Mouse (Mus musculus) heart, postnatal 10 days (tissue): Measurements from ENCODE around the gene Cep112. TPM values are rescaled to one million over a fixed set of nuclear protein-coding genes. Genes with fewer than 3 reads are reported as not detected.

ENCODE experiments used
- DNase-seq, 2 experiments: peaks; one replicate each; pipeline ENCODE4 v3.0.0; 2021
- intact Hi-C: fragments of 180-260 bp; cut with DNase I; formaldehyde crosslinking; loops from one replicate; pipeline ENCODE4 v1.15.1; 2025
- total RNA-seq, 2 experiments: library from RNA; stranded (reverse); gene quantifications; 2 replicates each; pipeline ENCODE4 v1.2.3; 2021

Cep112 gene
- total RNA-seq, 2 experiments from 2014 or later = 10.8 to 11.8 TPM

DNA sequence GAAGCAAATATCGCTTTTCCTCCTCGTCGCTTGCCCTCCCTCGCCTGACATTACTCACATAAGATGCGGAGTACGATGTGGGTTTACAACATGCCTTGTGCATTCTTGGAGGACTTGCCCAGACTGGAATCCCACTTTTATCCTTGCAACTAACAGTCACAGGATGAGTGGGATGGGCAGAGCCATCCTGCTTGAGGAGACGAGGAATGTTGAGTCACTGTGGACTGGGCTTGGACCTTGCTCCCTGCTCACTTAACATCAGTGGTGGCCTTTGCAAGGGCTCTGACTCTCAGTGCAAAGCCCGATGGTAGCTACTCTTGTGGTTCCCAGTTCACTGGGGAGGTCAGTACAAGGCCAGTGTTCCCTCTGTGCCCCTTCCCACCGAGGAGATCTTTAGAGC, 473.1 kb downstream of the Cep112 start:
- no peak for DNase-seq
- intact Hi-C loops = no loop called here

DNA sequence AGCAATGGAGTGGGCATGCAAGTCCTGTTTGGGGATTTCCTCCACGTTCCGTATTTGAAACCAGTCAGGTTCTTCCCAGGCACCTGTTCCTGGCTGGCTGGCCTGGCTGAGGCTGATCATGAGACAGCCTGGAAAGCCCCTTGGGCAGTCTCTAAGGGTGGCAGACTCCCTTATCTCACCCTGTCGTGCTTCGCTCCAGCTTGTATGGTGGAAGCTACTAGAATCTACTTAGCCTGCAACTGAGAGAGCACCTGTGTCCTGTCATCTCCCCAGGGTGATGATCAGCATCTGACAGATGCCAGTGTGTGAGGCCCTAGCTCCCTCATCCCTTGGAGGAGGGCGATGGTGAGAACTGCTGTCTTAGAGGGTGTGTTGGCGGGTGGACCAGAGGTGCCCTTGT, 473.5 kb downstream of the Cep112 start:
- no peak for DNase-seq
- intact Hi-C loops = no loop called here

DNA sequence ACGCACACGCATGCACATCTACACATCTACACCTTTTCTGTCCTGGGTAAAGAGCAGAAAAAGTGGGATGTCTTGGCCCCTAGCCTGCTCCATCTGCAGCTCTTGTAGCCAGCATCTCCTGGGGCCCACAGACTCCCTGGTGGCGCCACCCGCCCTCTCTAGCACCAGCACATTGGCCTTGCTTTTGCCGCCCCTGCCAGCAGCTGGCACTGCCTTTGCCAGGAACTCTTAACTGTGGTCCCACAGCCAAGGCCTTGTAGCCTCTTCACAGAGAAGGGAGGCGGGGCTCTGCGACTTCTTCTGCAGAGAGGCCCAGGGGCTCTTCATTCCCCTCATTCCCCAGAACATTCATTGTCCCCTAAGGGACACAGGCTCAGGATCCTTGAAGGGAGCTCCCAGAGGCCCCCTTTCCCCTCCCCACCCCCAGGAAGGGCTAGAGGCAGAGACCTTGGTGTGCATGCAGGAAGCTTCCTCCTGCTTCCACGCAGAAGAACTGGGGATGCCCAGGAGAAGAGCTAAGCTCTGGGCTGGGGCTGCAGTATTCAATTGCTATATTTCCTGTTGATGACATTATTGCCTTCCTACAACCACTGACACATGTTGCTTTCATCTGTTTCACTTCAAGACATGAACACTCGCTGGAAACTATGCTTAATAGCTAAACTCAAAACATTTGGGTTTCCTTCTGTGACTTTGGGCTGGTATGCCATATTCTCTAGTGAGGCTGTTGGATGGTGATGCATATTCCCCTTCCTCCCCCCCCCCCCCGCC, 475.9 kb downstream of the Cep112 start:
- intact Hi-C loops = no loop called here
- DNase-seq = peak; percentile 53 to 63

DNA sequence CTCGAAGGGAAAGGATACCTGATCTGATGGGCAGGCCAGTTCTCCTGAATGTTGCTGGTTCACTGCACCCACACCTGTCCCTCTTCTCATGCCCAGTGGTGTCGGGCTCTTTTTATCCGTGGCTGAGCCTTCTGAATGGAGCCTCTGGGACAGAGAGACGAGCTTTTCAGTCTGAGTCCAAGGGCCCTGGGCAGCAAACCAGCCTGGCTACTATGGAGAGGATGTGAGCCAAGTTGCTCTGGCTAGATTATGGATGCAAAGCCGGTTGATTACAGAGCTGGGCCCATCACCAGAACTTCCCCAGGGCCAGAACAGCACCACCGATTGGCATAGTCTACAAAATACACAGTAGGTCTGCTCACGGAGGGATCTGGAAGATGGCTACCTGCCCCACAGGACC, 476.7 kb downstream of the Cep112 start:
- no peak for DNase-seq
- intact Hi-C loops = no loop called here

DNA sequence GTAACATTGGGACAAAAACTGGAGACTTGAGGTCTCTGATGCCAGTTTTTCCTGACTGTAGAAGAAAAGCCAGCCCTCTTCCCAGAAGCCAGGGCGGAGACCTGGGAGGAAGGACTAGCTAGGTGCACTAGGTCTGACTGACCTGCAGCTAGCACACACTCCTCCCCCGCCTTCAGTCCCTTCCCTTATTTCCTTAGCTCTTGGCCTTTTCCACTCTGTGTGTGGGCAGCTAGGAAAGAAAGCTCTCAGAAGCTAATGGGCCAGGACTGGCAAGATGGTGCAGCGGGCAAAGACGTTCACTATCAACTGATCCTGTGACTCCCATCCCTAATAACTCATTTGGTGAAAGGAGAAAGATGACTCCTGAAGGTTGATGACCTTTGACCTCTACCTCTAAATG, 477.3 kb downstream of the Cep112 start:
- intact Hi-C loops = no loop called here
- DNase-seq = no peak

DNA sequence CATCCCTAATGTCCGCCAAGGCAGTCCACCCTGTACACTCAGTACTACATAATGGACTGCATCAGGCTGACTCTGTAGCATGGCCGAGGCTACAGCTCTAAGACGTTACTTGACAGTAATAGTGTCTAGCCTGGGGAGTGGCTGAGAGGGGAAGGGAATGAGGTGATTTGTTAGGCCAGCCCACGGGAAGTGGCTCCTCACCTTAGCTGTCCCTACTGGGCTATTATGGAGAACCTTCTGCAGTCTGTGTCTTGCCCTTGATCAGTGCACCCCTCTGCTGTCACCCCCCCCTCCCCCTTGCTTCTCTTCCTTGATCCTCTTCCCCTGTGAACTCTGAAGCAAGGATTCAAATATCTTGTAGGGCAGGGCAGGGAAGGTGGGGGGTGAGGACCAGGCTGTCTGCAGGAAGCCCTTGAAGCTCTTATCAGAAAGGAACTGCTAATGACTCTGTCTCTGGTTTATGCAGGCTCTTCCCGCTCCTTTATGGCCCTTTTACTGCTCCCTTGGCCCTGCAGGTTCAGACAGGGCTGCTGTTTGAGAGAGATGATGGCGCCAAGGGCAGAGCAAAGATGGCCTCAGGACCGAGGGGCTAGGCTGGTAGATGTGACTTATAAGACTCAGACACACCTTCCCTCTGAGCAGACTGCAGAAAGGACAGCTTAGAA, 481.7 kb downstream of the Cep112 start:
- intact Hi-C loops = no loop called here

DNA sequence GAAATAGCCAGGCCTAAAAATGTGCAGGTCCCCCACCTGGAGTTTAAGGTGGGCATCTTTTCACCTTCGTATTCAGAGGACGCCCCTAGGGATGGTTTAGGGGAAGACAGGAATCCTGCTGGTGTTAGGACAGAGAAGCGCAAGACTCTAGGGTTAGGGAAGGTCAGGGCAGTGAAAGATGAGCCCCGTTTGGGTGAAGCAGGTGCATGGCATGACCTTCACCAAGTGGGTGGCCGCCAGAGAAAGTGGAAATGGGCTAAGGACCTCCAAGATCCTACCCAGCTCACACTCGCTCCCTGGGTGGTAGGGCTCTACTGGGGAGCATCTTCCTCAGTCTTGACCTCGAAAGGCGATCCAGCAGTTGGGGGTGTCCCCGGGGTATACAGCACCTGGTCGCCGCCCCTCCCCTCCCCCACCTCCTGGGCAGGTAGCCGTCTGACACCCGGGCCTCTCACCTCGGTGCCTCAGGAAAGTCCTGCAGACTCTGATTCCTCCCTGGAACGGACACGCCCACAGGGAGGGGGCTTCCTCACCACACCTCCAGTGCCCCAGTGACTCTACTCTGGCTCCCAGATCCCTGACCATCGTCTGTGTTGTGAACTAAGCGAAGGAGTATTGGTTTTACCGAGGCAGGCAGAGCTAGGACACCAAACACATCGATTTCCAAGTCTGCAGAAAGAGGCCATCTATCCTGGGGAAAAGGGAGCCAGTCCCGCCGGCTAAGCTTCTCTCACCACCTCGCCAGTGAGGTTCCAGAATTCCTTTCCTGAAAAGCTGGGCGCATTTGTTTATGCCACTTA, 484.6 kb downstream of the Cep112 start:
- intact Hi-C loops = no loop called here
- DNase-seq = no peak

More for the DNA sequence above, 481.7 kb downstream of the Cep112 start:
- no peak for DNase-seq

Other genes with a start within 250 kb of the Cep112 start
- under 1 TPM in 1 of 2 experiments, not detected in 1; 0.22 TPM for gene Apoh, start 81.8 kb upstream of the Cep112 start, total RNA-seq
- gene Prkca, start 81.3 kb upstream of the Cep112 start, total RNA-seq = 10 to 100 TPM; 44.8 to 52.4 TPM